8 mouse cellular contexts compared by ENCODE assay signal in genomic region chr11:3181250-3181649, GRCm38 (mm10). TPM values are rescaled to one million over a fixed set of nuclear protein-coding genes. Genes with fewer than 3 reads are reported as not detected.
A peak's percentile ranks its signal among the peaks of the same experiment; 100 is the strongest.
DNase-seq lines count a peak whose midpoint lies in the region; ATAC-seq lines count a peak whose summit lies in the region.
"Not testable (repeated sequence)": the region's sequence is repeated elsewhere in the genome, so short reads cannot be mapped to it uniquely, and the experiment has no call there.

No protein-coding gene starts in this region.

- 62% methylated on average over 4 of the region's 4 CpGs for WGBS in midbrain, embryonic 11.5 days

- H3K4me1 ChIP-seq in midbrain, embryonic 11.5 days (ENCODE audit: control insufficient read depth, insufficient read depth, low read length), result not testable (repeated sequence)

- H3K36me3 ChIP-seq in midbrain, embryonic 11.5 days (ENCODE audit: control insufficient read depth, insufficient read depth, low read length), result not testable (repeated sequence)

- intact Hi-C loops in left cerebral cortex, postnatal 4 days (cut with DNase I), result not testable (repeated sequence)

- not testable (repeated sequence) for H3K4me3 ChIP-seq in midbrain, embryonic 11.5 days (ENCODE audit: low read depth, low read length)

- H3K27ac ChIP-seq in midbrain, embryonic 11.5 days (ENCODE audit: low read depth, low read length), result not testable (repeated sequence)

- not testable (repeated sequence) for H3K9ac ChIP-seq in midbrain, embryonic 11.5 days (ENCODE audit: low read length)

- not testable (repeated sequence) for H3K9me3 ChIP-seq in midbrain, embryonic 11.5 days (ENCODE audit: control insufficient read depth, low read length)

- H3K27me3 ChIP-seq in midbrain, embryonic 11.5 days (ENCODE audit: control insufficient read depth, insufficient read depth, low read length), result not testable (repeated sequence)

- H3K4me2 ChIP-seq in midbrain, embryonic 11.5 days, result not testable (repeated sequence)

- 0 out of 2 replicates have a peak, but pooled peaks have one; percentile 2 for ATAC-seq in granulocyte monocyte progenitor cell, adult 5-6 weeks (replicated peaks; ENCODE audit: poor library complexity, severe bottlenecking)
- not testable (repeated sequence) for ATAC-seq in midbrain, embryonic 11.5 days (ENCODE audit: low FRiP score)

- DNase-seq in R1 (ENCODE audit: low read depth, low spot score), result peak; percentile 47
- DNase-seq in cerebellum, postnatal 25 days, result peak; percentile 42 to 63
- peak; percentile 78 for DNase-seq in kidney, postnatal 14 days
- DNase-seq in left cerebral cortex, postnatal 4 days, result peak; percentile 46
- DNase-seq in midbrain, embryonic 11.5 days (ENCODE audit: low spot score, missing footprints), result peak; percentile 84
- DNase-seq in spleen, postnatal 14 days (ENCODE audit: low spot score in 2 of 2), result peak; percentile 73 to 77
- DNase-seq in urinary bladder, postnatal 4 days (ENCODE audit: low spot score in 2 of 2), result peak; percentile 86 to 99

RNA-seq across cellular contexts. Expression of gene Sfi1, which starts 12.0 kb away (rescaled TPM):
- total RNA-seq in granulocyte monocyte progenitor cell, adult 5-6 weeks (2014; fragmentation: Nextera tagmentation), result 10.4 and 12.3 TPM in 2 replicates
- total RNA-seq in granulocyte monocyte progenitor cell, adult 5-6 weeks (2017), result 8.0 and 18.0 TPM in 2 replicates
- 100 to 1,000 TPM in 1 of 2 experiments, 10 to 100 TPM in 1; 76.6 to 108 TPM for total RNA-seq in left cerebral cortex, postnatal 4 days (2021)
- 8.0 and 8.8 TPM in 2 replicates for polyA plus RNA-seq in midbrain, embryonic 11.5 days (2014; fragmentation: Nextera tagmentation; extraction: Ambion mirVana)

RNA-seq across cellular contexts. Expression of gene Eif4enif1, which starts 20.9 kb away (rescaled TPM):
- 67.8 and 75.2 TPM in 2 replicates for total RNA-seq in granulocyte monocyte progenitor cell, adult 5-6 weeks (2014; fragmentation: Nextera tagmentation)
- 35.2 and 51.4 TPM in 2 replicates for total RNA-seq in granulocyte monocyte progenitor cell, adult 5-6 weeks (2017)
- total RNA-seq in left cerebral cortex, postnatal 4 days (2021), result 10 to 100 TPM; 73.6 to 76.8 TPM
- polyA plus RNA-seq in midbrain, embryonic 11.5 days (2014; fragmentation: Nextera tagmentation; extraction: Ambion mirVana), result 54.5 and 54.7 TPM in 2 replicates

Comparison
In these comparisons a context has a peak if more than half of its experiments do, and no peak if none do; other contexts are left out.
1. RNA of gene Sfi1, which starts 12.0 kb away (total RNA-seq): 76.6 to 108 TPM in left cerebral cortex, postnatal 4 days; 8.0 to 18.0 TPM in granulocyte monocyte progenitor cell, adult 5-6 weeks; every median in the first group is over 4 times any median in the second.
2. Peak in every context shown above with its lines, with median percentiles within 50 percentile points of each other: DNase-seq.